Mouse (Mus musculus): ENCODE measurements around the gene Slc35e3.

Gene Slc35e3

DNA sequence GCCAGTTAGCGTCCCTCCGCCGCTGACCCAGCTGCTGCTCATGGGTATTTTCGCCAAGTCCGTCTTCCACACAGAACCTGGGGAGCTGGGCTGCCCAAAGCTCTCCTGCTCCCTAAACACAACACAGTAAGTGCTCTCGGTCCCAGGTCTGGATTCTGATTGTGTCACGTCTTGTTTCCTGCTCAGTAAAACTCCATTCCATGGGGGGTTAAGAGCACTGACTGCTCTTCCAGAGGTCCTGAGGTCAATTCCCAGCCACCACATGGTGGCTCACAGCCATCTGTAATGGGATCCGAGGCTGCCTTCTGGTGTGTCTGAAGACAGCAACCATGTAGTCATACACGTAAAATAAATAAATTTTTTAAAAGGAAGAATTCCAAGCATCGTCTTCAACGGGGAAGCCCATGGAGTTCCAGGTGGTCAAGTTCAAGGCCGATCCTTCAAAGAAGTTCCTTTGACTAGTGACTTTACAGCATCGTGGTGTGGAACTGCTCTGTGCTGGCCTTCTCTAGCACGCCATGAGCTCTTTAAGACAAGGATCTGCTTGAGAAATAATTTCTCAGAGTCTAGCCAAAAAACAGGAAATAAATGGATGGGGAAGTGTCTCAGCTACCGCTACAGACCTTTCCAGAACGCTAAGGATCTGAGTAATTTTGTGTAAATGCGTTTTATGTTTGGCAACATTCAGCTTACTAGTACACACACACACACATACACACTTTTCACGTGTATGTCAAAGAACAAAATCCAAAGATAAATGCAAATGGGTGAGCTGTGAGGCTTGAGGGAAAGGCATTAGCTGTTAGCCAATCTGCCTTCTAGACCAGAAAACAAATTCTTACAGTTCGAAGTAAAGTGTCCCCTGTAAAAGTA is 61.6 kb downstream of the Slc35e3 start:
- peak; percentile 93 for DNase-seq (ENCODE audit: low read depth, low spot score)

DNA sequence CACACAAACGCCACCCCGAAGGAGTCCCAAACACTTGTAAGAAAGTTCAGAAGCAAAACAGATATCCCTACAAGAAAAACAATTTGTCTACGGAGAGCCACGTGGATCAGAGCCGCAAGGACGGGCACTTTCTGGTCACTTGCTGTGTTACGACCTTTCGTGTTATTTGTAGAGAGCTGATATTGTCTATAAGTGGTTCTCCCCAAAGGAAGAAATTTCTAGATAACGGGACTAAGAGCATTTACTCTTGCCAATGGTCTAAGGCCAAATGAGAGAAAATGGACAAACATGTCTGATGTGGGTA is 62.5 kb downstream of the Slc35e3 start:
- peak; percentile 93 for DNase-seq (ENCODE audit: low read depth, low spot score)

Measured in 3T3-L1 (cell line).